Mouse (Mus musculus) CH12.LX (cell line): ENCODE measurements at regions not wholly inside any gene's neighbourhood (a gene's known extent, or its start where the extent isn't known, plus 50 kb on each side); places are given as distances from the start of the nearest gene placed in this dataset.

Experiments
- DNase-seq: peaks from one replicate; pipeline ENCODE4 v3.0.0-alpha.2; 2013; ENCODE audit errors: extremely low read depth
- H3K27ac ChIP-seq: 2 replicates; pipeline ENCODE4 v1.5.1; 2012; ENCODE audit warnings: low read depth, mild to moderate bottlenecking, control low read depth, moderate library complexity; ENCODE audit not compliant: insufficient read depth
- H3K27me3 ChIP-seq: replicated peaks from 2 replicates; pipeline ENCODE3; 2012; ENCODE audit warnings: inconsistent platforms
- H3K36me3 ChIP-seq, 2 experiments: replicated peaks in 1 of 2; 2 replicates each; pipeline versions ENCODE3 to v1.6.1; 2012; ENCODE audit warnings: inconsistent platforms in 1 of 2, low read length in 1 of 2, mild to moderate bottlenecking in 1 of 2, mixed read lengths in 1 of 2, moderate library complexity in 1 of 2; ENCODE audit not compliant: control insufficient read depth in 1 of 2, insufficient read depth in 1 of 2
- H3K4me1 ChIP-seq, 2 experiments: 2 replicates each; pipeline ENCODE4 v1.6.1; 2012; ENCODE audit warnings: inconsistent platforms in 1 of 2, moderate library complexity in 1 of 2; ENCODE audit not compliant: insufficient read depth in 2 of 2, control insufficient read depth in 1 of 2
- H3K4me2 ChIP-seq: 2 replicates; pipeline ENCODE4 v1.6.1; 2012; ENCODE audit warnings: low read depth, mild to moderate bottlenecking, control low read depth; ENCODE audit not compliant: poor library complexity, insufficient read depth, severe bottlenecking
- H3K4me3 ChIP-seq, 3 experiments: fragments of 150-350 bp in 1 of 3; sonication (generic) in 1 of 3; replicated peaks in 1 of 3; 2 replicates each; pipeline versions ENCODE3 to v1.5.1; 2011 to 2012; ENCODE audit warnings: low read depth in 2 of 3, low read length in 2 of 3, mild to moderate bottlenecking in 2 of 3, moderate library complexity in 2 of 3, control low read depth in 1 of 3, improper control_type of control experiment in 1 of 3, inconsistent platforms in 1 of 3, mixed read lengths in 1 of 3; ENCODE audit not compliant: poor library complexity in 1 of 3
- H3K79me2 ChIP-seq: replicated peaks from 2 replicates; pipeline ENCODE4 v1.6.1; 2012; ENCODE audit warnings: mild to moderate bottlenecking, moderate library complexity; ENCODE audit not compliant: control insufficient read depth, poor library complexity, insufficient read depth, severe bottlenecking; ENCODE audit errors: extremely low read depth
- H3K9ac ChIP-seq: 2 replicates; pipeline ENCODE4 v1.6.1; 2012; ENCODE audit warnings: low read depth, mild to moderate bottlenecking, control low read depth, moderate library complexity; ENCODE audit not compliant: insufficient read depth
- H3K9me3 ChIP-seq: replicated peaks from 2 replicates; pipeline ENCODE3; 2012; ENCODE audit warnings: low read length, inconsistent platforms, mixed read lengths
- BHLHE40 ChIP-seq: IDR thresholded peaks from 2 replicates; pipeline ENCODE4 v1.6.1; 2011; ENCODE audit warnings: mild to moderate bottlenecking, low read depth, low read length, improper control_type of control experiment
- CHD1 ChIP-seq: IDR thresholded peaks from 2 replicates; pipeline ENCODE4 v1.6.1; 2012; ENCODE audit warnings: low read depth, low read length, improper control_type of control experiment, inconsistent platforms
- CHD2 ChIP-seq: IDR thresholded peaks from 2 replicates; pipeline ENCODE4 v1.6.1; 2011; ENCODE audit warnings: low read length, improper control_type of control experiment
- CTCF ChIP-seq, 2 experiments: IDR thresholded peaks in 1 of 2; conservative IDR thresholded peaks in 1 of 2; 2 replicates each; pipeline ENCODE4 v1.5.1; 2011 to 2012; ENCODE audit warnings: low read depth in 2 of 2, low read length in 2 of 2, improper control_type of control experiment in 1 of 2, inconsistent platforms in 1 of 2, mild to moderate bottlenecking in 1 of 2, moderate library complexity in 1 of 2
- ELF1 ChIP-seq: IDR thresholded peaks from 2 replicates; pipeline ENCODE4 v1.6.1; 2014; ENCODE audit warnings: low read depth, mild to moderate bottlenecking, inconsistent platforms, low read length, improper control_type of control experiment
- EP300 ChIP-seq: IDR thresholded peaks from 2 replicates; pipeline ENCODE4 v1.6.1; 2011; ENCODE audit warnings: low read length, improper control_type of control experiment
- ETS1 ChIP-seq: conservative IDR thresholded peaks from 2 replicates; pipeline ENCODE4 v1.6.1; 2012; ENCODE audit warnings: low read depth, mild to moderate bottlenecking, inconsistent platforms, low read length, improper control_type of control experiment, moderate library complexity
- HCFC1 ChIP-seq: IDR thresholded peaks from 2 replicates; pipeline ENCODE4 v1.6.1; 2012; ENCODE audit warnings: low read depth, mild to moderate bottlenecking, inconsistent platforms, low read length, improper control_type of control experiment
- IRF4 ChIP-seq: IDR thresholded peaks from 2 replicates; pipeline ENCODE4 v1.6.1; 2014; ENCODE audit warnings: low read depth, mild to moderate bottlenecking, inconsistent platforms, low read length, improper control_type of control experiment
- JUN ChIP-seq: IDR thresholded peaks from 2 replicates; pipeline ENCODE4 v1.6.1; 2011; ENCODE audit warnings: low read depth, mild to moderate bottlenecking, low read length, improper control_type of control experiment, moderate library complexity; ENCODE audit not compliant: insufficient read depth
- JUND ChIP-seq: conservative IDR thresholded peaks from 2 replicates; pipeline ENCODE4 v1.6.1; 2011; ENCODE audit warnings: low read depth, low read length, improper control_type of control experiment
- KAT2A ChIP-seq: IDR thresholded peaks from 2 replicates; pipeline ENCODE4 v1.6.1; 2012; ENCODE audit warnings: low read length, improper control_type of control experiment, inconsistent platforms; ENCODE audit not compliant: insufficient replicate concordance
- MAFK ChIP-seq: IDR thresholded peaks from 2 replicates; pipeline ENCODE4 v1.6.1; 2011; ENCODE audit warnings: low read length, improper control_type of control experiment; ENCODE audit not compliant: insufficient replicate concordance
- MAZ ChIP-seq: IDR thresholded peaks from 2 replicates; pipeline ENCODE4 v1.6.1; 2012; ENCODE audit warnings: low read depth, mild to moderate bottlenecking, inconsistent platforms, low read length, improper control_type of control experiment, moderate library complexity
- MEF2A ChIP-seq: IDR thresholded peaks from 2 replicates; pipeline ENCODE4 v1.6.1; 2014; ENCODE audit warnings: low read depth, mild to moderate bottlenecking, inconsistent platforms, low read length, improper control_type of control experiment, borderline replicate concordance
- MYC ChIP-seq: IDR thresholded peaks from 2 replicates; pipeline ENCODE4 v1.6.1; 2011; ENCODE audit warnings: low read depth, mild to moderate bottlenecking, improper control_type of control experiment, low read length
- NELFE ChIP-seq: IDR thresholded peaks from 2 replicates; pipeline ENCODE4 v1.6.1; 2011; ENCODE audit warnings: low read depth, low read length, improper control_type of control experiment
- NRF1 ChIP-seq: IDR thresholded peaks from 2 replicates; pipeline ENCODE4 v1.6.1; 2014; ENCODE audit warnings: low read depth, mild to moderate bottlenecking, inconsistent platforms, low read length, improper control_type of control experiment, moderate library complexity
- PAX5 ChIP-seq: IDR thresholded peaks from 2 replicates; pipeline ENCODE4 v1.6.1; 2012; ENCODE audit warnings: low read length, inconsistent platforms, mixed read lengths
- POLR2A ChIP-seq: IDR thresholded peaks from 2 replicates; pipeline ENCODE4 v1.6.1; 2011; ENCODE audit warnings: low read depth, mild to moderate bottlenecking, improper control_type of control experiment, low read length
- RAD21 ChIP-seq: IDR thresholded peaks from 2 replicates; pipeline ENCODE4 v1.6.1; 2011; ENCODE audit warnings: low read depth, mild to moderate bottlenecking, low read length, improper control_type of control experiment, moderate library complexity
- TBP ChIP-seq: conservative IDR thresholded peaks from 2 replicates; pipeline ENCODE4 v1.6.1; 2011; ENCODE audit warnings: low read depth, low read length, improper control_type of control experiment
- TCF12 ChIP-seq: IDR thresholded peaks from 2 replicates; pipeline ENCODE4 v1.6.1; 2014; ENCODE audit warnings: low read depth, mild to moderate bottlenecking, inconsistent platforms, low read length, improper control_type of control experiment
- UBTF ChIP-seq: IDR thresholded peaks from 2 replicates; pipeline ENCODE4 v1.6.1; 2012; ENCODE audit warnings: low read depth, mild to moderate bottlenecking, inconsistent platforms, low read length, improper control_type of control experiment, moderate library complexity
- ZC3H11A ChIP-seq: IDR thresholded peaks from 2 replicates; pipeline ENCODE4 v1.6.1; 2012; ENCODE audit warnings: low read depth, mild to moderate bottlenecking, inconsistent platforms, low read length, improper control_type of control experiment
- ZMIZ1 ChIP-seq: IDR thresholded peaks from 2 replicates; pipeline ENCODE4 v1.6.1; 2012; ENCODE audit warnings: low read depth, mild to moderate bottlenecking, inconsistent platforms, low read length, improper control_type of control experiment
- ZNF384 ChIP-seq: IDR thresholded peaks from 2 replicates; pipeline ENCODE4 v1.6.1; 2012; ENCODE audit warnings: low read depth, low read length, improper control_type of control experiment, inconsistent platforms
- dilution Hi-C: fragments of 300-500 bp; cut with MboI; formaldehyde crosslinking; loops from 2 replicates; pipeline ENCODE4 v1.14.3; 2020; ENCODE audit warnings: low sequenced_read_pairs; ENCODE audit not compliant: extremely low pct_unique_long_range_greater_than_20kb, extremely low pct_ligation_motif_present
- in situ Hi-C: fragments of 300-500 bp; cut with MboI; formaldehyde crosslinking; loops from 3 replicates; pipeline ENCODE4 v1.14.3; 2019; ENCODE audit warnings: low sequenced_read_pairs, low pct_ligation_motif_present, low pct_unique_long_range_greater_than_20kb, mixed read lengths

GRCm38 (mm10) chr7:135806673-135807072, 90.5 kb upstream of the Mki67 start:
- H3K9ac ChIP-seq = no peak overlapping the region
- DNase-seq = no peak
- H3K36me3 ChIP-seq = no peaks in the 10 kb centered on the region
- dilution Hi-C loops (no loop called here), in situ Hi-C loops (no loop called here)
- H3K4me3 ChIP-seq = no peak overlapping the region
- no peak overlapping the region for H3K27ac ChIP-seq
- TF ChIP-seq UBTF = no peak
- TF ChIP-seq IRF4 = no peak
- no peak for TF ChIP-seq PAX5
- no peak for TF ChIP-seq HCFC1
- TF ChIP-seq NELFE = no peak
- no peak for TF ChIP-seq RAD21
- TF ChIP-seq MEF2A = no peak
- TF ChIP-seq CHD2 = no peak
- no peak for TF ChIP-seq ZNF384
- no peak for TF ChIP-seq JUN
- no peak for TF ChIP-seq JUND
- TF ChIP-seq KAT2A = no peak
- no peak for TF ChIP-seq ELF1
- no peak for TF ChIP-seq NRF1
- no peaks in the 10 kb centered on the region for H3K9me3 ChIP-seq
- no peak overlapping the region for H3K4me2 ChIP-seq
- H3K27me3 ChIP-seq = peaks cover 13% of the 10 kb centered on the region
- H3K4me1 ChIP-seq = no peaks in the 10 kb centered on the region
- no peaks in the 10 kb centered on the region for H3K79me2 ChIP-seq

- dilution Hi-C loops = no loop called here
- no peak overlapping the region for H3K9ac ChIP-seq
- peaks cover 9% of the 10 kb centered on the region for H3K27me3 ChIP-seq
- H3K9me3 ChIP-seq = no peaks in the 10 kb centered on the region
- H3K4me3 ChIP-seq = no peak overlapping the region
- H3K36me3 ChIP-seq = no peaks in the 10 kb centered on the region
- no peak overlapping the region for H3K4me2 ChIP-seq
- no peak for DNase-seq
- in situ Hi-C loops = no loop called here
- TF ChIP-seq POLR2A = no peak
- TF ChIP-seq HCFC1 = no peak
- no peak overlapping the region for H3K27ac ChIP-seq
- H3K4me1 ChIP-seq = no peaks in the 10 kb centered on the region
- no peaks in the 10 kb centered on the region for H3K79me2 ChIP-seq
These were observed 93.0 kb upstream of the Mki67 start for GRCm38 (mm10) chr7:135809167-135809566.

- Histone ChIP-seq H3K4me1 (no peaks in the 10 kb centered on the region), H3K9me3 (no peaks in the 10 kb centered on the region), H3K4me2 (no peak overlapping the region), H3K36me3 (no peaks in the 10 kb centered on the region), H3K27ac (no peak overlapping the region), H3K4me3 (no peak overlapping the region), H3K79me2 (no peaks in the 10 kb centered on the region), H3K9ac (no peak overlapping the region), H3K27me3 (peaks cover 14% of the 10 kb centered on the region)
- in situ Hi-C loops (no loop called here), dilution Hi-C loops (no loop called here)
- DNase-seq = no peak
- TF ChIP-seq ZC3H11A = no peak
- no peak for TF ChIP-seq BHLHE40
- no peak for TF ChIP-seq MEF2A
- TF ChIP-seq MAFK = no peak
- no peak for TF ChIP-seq PAX5
- no peak for TF ChIP-seq NELFE
- no peak for TF ChIP-seq EP300
- TF ChIP-seq CHD2 = no peak
- no peak for TF ChIP-seq TCF12
- TF ChIP-seq ETS1 = no peak
- no peak for TF ChIP-seq ZMIZ1
- TF ChIP-seq UBTF = no peak
- no peak for TF ChIP-seq POLR2A
- TF ChIP-seq ZNF384 = no peak
- no peak for TF ChIP-seq CTCF (conservative IDR thresholded peaks at IDR 0.05 in 1 of 2, IDR thresholded peaks at IDR 0.05 in 1 of 2; ENCODE audit: low read depth in 2 of 2, low read length in 2 of 2)
- no peak for TF ChIP-seq MYC
- TF ChIP-seq TBP = no peak
- no peak for TF ChIP-seq MAZ
- TF ChIP-seq CHD1 = no peak
These were observed 93.7 kb upstream of the Mki67 start for GRCm38 (mm10) chr7:135809751-135810379.
